Mouse (Mus musculus) mature B cell (primary cell): ENCODE measurements around the gene Cd248.

Experiments used
- in situ Hi-C: fragments of 300-500 bp; cut with MboI; formaldehyde crosslinking; loops from 2 replicates; pipeline ENCODE4 v1.14.3; 2019

The Cd248 gene

GRCm38 (mm10) chr19:5067867-5068569 is at the start of gene Cd248:
Gene Cd248 (plus strand): TSS chr19:5068078.
- in situ Hi-C loops: no loop called here

GRCm38 (mm10) chr19:5018191-5018590 is 49.7 kb upstream of the Cd248 start:
- in situ Hi-C loops: no loop called here

- in situ Hi-C loops: no loop called here
These were observed 46.5 kb upstream of the Cd248 start for GRCm38 (mm10) chr19:5021416-5021815.

GRCm38 (mm10) chr19:5023621-5024479 is 44.0 kb upstream of the Cd248 start, which contains the start of gene Slc29a2:
Gene Slc29a2 (plus strand): TSS chr19:5023860.
- in situ Hi-C loops: no loop called here

- in situ Hi-C loops: no loop called here
These were observed 41.8 kb upstream of the Cd248 start for GRCm38 (mm10) chr19:5026111-5026510.

- in situ Hi-C loops: no loop called here
These were observed 35.2 kb upstream of the Cd248 start for GRCm38 (mm10) chr19:5032686-5033085.

- in situ Hi-C loops: no loop called here
These were observed 31.3 kb upstream of the Cd248 start for GRCm38 (mm10) chr19:5036577-5036976.

GRCm38 (mm10) chr19:5037678-5038571 is 30.0 kb upstream of the Cd248 start:
- in situ Hi-C loops: no loop called here

- in situ Hi-C loops: no loop called here
These were observed 29.1 kb upstream of the Cd248 start, which contains the start of the genes B4gat1 and AC124502.3 for GRCm38 (mm10) chr19:5038709-5039156. Gene B4gat1 (plus strand): TSS chr19:5038826. Gene AC124502.3 (plus strand): TSS chr19:5038891.

- in situ Hi-C loops: no loop called here
These were observed 28.4 kb upstream of the Cd248 start for GRCm38 (mm10) chr19:5039301-5040114.

GRCm38 (mm10) chr19:5040862-5041523 is 26.9 kb upstream of the Cd248 start, which contains the start of gene Brms1:
Gene Brms1 (plus strand): TSS chr19:5041354.
- in situ Hi-C loops: no loop called here

GRCm38 (mm10) chr19:5041588-5041987 is 26.3 kb upstream of the Cd248 start:
- in situ Hi-C loops: no loop called here

- in situ Hi-C loops: no loop called here
These were observed 22.3 kb upstream of the Cd248 start for GRCm38 (mm10) chr19:5045531-5045930.

- in situ Hi-C loops: no loop called here
These were observed 19.5 kb upstream of the Cd248 start for GRCm38 (mm10) chr19:5048138-5049056.

GRCm38 (mm10) chr19:5049325-5049724 is 18.6 kb upstream of the Cd248 start:
- in situ Hi-C loops: no loop called here

GRCm38 (mm10) chr19:5050047-5050905 is 17.6 kb upstream of the Cd248 start, which contains the start of gene Rin1:
Gene Rin1 (plus strand): TSS chr19:5050481.
- in situ Hi-C loops: no loop called here

- in situ Hi-C loops: no loop called here
These were observed 16.8 kb upstream of the Cd248 start for GRCm38 (mm10) chr19:5051031-5051430.

GRCm38 (mm10) chr19:5051515-5051914 is 16.4 kb upstream of the Cd248 start:
- in situ Hi-C loops: no loop called here
